Mouse (Mus musculus) stomach, postnatal 0 days (tissue): ENCODE results near the gene Kcnab3. TPM values are rescaled to one million over a fixed set of nuclear protein-coding genes. Genes with fewer than 3 reads are reported as not detected.

Source experiments
- ATAC-seq: fragments of 200-750 bp; cut with Nextera tagmentation; 2 replicates; pipeline ENCODE4 v1.8.0; 2017; ENCODE audit not compliant: low FRiP score, low TSS enrichment
- DNase-seq: peaks from one replicate; pipeline ENCODE4 v3.0.0-alpha.2; 2016; ENCODE audit warnings: low spot score
- H3K27ac ChIP-seq: fragments of 300-500 bp; sonication (generic); replicated peaks from 2 replicates; pipeline ENCODE4 v1.5.1; 2014; ENCODE audit warnings: mild to moderate bottlenecking, control low read depth
- H3K27me3 ChIP-seq: fragments of 300-500 bp; sonication (generic); 2 replicates; pipeline ENCODE4 v1.6.1; 2014; ENCODE audit warnings: low read length; ENCODE audit not compliant: control insufficient read depth, insufficient read depth
- H3K36me3 ChIP-seq: fragments of 300-500 bp; sonication (generic); 2 replicates; pipeline ENCODE4 v1.6.1; 2014; ENCODE audit warnings: low read length, mixed read lengths; ENCODE audit not compliant: control insufficient read depth, insufficient read depth
- H3K4me1 ChIP-seq: fragments of 300-500 bp; sonication (generic); replicated peaks from 2 replicates; pipeline ENCODE4 v1.6.1; 2014; ENCODE audit warnings: antibody characterized with exemption; ENCODE audit not compliant: control insufficient read depth, insufficient read depth
- H3K4me2 ChIP-seq: fragments of 300-500 bp; sonication (generic); replicated peaks from 2 replicates; pipeline ENCODE4 v1.6.1; 2014; ENCODE audit warnings: low read depth, mild to moderate bottlenecking, control low read depth, moderate library complexity
- H3K4me3 ChIP-seq: fragments of 300-500 bp; sonication (generic); 2 replicates; pipeline ENCODE4 v1.5.1; 2014; ENCODE audit warnings: low read depth, low read length, control low read depth
- H3K9ac ChIP-seq: fragments of 300-500 bp; sonication (generic); 2 replicates; pipeline ENCODE4 v1.6.1; 2014; ENCODE audit warnings: mild to moderate bottlenecking, low read length, control low read depth, mixed read lengths
- H3K9me3 ChIP-seq: fragments of 300-500 bp; sonication (generic); 2 replicates; pipeline ENCODE4 v1.6.1; 2016; ENCODE audit warnings: low read length; ENCODE audit not compliant: control insufficient read depth
- CTCF ChIP-seq: IDR thresholded peaks from 2 replicates; pipeline ENCODE4 v1.5.1; 2016; ENCODE audit warnings: antibody characterized with exemption, low read depth, mild to moderate bottlenecking, moderate library complexity
- EP300 ChIP-seq: optimal IDR thresholded peaks from 2 replicates; pipeline ENCODE3; 2016; ENCODE audit warnings: antibody characterized with exemption
- WGBS: fragments of 180-500 bp; shearing (Covaris S2); extraction: QIAGEN DNeasy Blood & Tissue Kit; methylation state at CpG from one replicate; pipeline ENCODE4 v1.1.7; 2014; 5-methylcytosine and 5-hydroxymethylcytosine counted together
- polyA plus RNA-seq: library from polyadenylated mRNA; unstranded; fragments of >200 nt; fragmentation: Nextera tagmentation; extraction: Ambion mirVana; gene quantifications from 2 replicates; pipeline ENCODE4 v1.2.1, GENCODE M21; 2015

The Kcnab3 gene
- polyA plus RNA-seq, 1 experiment from 2014 or later, result 0.87 TPM

DNA sequence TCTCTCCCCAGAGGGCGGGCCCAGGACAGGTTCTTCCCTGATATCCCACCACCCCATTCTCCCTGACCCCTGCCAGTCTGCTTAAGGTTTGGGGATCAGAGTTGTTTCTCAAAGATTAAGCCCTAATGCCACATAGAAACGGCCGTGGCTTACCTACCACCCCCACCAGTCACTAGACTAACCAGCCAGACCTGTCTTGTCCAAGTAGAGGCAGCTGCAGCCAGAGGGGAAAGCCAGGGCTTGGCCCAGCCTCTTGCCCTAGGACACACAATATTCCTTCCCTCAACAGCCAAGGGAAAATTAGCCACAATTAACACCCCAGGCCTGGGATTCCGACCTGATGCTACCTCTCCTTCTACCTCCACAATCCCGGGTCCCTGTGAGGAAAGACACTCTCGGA lies 39.7 kb downstream of the Kcnab3 start:
- Histone ChIP-seq H3K27ac (peak overlapping the region; percentile 100), H3K4me2 (peak overlapping the region; percentile 96), H3K9ac (peak overlapping the region; percentile 68), H3K27me3 (no peaks in the 10 kb centered on the region), H3K36me3 (peaks cover 13% of the 10 kb centered on the region), H3K9me3 (no peaks in the 10 kb centered on the region), H3K4me3 (peak overlapping the region; percentile 32), H3K4me1 (peaks cover 22% of the 10 kb centered on the region)
- WGBS, result 15% methylated on average over 6 of the region's 6 CpGs
- TF ChIP-seq CTCF (no peak), EP300 (no peak)
- ATAC-seq (peak; percentile 38), DNase-seq (peak; percentile 76)

DNA sequence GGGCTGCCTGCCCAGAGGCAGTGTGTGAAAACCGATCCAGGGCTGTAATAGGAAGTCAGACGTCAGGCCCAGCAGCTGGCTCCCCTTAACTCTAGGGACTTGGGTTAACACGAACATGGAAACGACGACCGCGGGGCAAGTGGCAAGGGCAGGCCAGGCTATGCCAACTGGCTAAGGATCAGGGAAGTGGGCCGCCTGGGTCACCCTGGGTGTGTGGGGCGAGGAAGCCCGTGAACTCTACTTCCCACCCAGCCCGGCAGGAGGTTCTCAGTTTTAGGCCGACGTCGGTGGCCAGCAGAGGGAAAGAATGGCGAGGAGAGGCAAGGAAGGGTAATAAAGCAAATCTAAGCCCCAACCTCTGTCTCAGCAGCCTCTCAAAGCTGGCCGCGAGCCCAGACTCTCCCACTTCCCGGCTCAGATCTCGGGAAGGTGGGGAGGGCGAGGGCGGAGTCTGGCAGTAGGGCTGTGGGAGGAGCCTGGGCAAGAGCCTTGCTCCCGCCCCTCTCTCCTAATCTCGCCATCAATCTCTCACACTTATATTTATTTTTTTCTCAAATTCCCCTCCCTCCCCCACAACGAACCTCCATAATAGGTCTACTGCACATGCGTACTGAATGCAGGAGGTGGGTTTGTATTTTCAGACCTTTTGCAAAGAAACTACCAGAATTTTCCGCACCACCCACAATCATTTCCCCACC lies 40.2 kb downstream of the Kcnab3 start:
- peaks cover 10% of the 10 kb centered on the region for H3K36me3 ChIP-seq
- H3K27me3 ChIP-seq, result no peaks in the 10 kb centered on the region
- H3K4me3 ChIP-seq, result peak overlapping the region; percentile 98
- DNase-seq, result peak; percentile 98
- peak overlapping the region; percentile 100 for H3K27ac ChIP-seq
- H3K4me1 ChIP-seq, result peaks cover 22% of the 10 kb centered on the region
- under 1% methylated on average over 25 of the region's 26 CpGs for WGBS
- TF ChIP-seq EP300, result no peak
- TF ChIP-seq CTCF, result peak; percentile 45
- peak overlapping the region; percentile 99 for H3K9ac ChIP-seq
- no peaks in the 10 kb centered on the region for H3K9me3 ChIP-seq
- peak; percentile 83 for ATAC-seq
- H3K4me2 ChIP-seq, result peak overlapping the region; percentile 96

- no peak for DNase-seq
Measured at GRCm38 (mm10) chr11:69366855-69367615, 41.0 kb downstream of the Kcnab3 start.

GRCm38 (mm10) chr11:69367616-69368355 lies 41.7 kb downstream of the Kcnab3 start:
- H3K27me3 ChIP-seq, result no peaks in the 10 kb centered on the region
- ATAC-seq, result no peak
- peak overlapping the region; percentile 98 for H3K4me3 ChIP-seq
- H3K9ac ChIP-seq, result peak overlapping the region; percentile 99
- TF ChIP-seq CTCF (no peak), EP300 (no peak)
- H3K36me3 ChIP-seq, result 0 out of 2 replicates have a peak, but pooled peaks cover 2% of the 10 kb centered on the region
- peak overlapping the region; percentile 100 for H3K27ac ChIP-seq
- H3K9me3 ChIP-seq, result no peaks in the 10 kb centered on the region
- H3K4me2 ChIP-seq, result peak overlapping the region; percentile 96
- DNase-seq, result peak; percentile 45
- under 1% methylated on average over 22 of the region's 22 CpGs for WGBS
- peaks cover 25% of the 10 kb centered on the region for H3K4me1 ChIP-seq

More at GRCm38 (mm10) chr11:69366855-69367615, 41.0 kb downstream of the Kcnab3 start:
- H3K4me1 ChIP-seq, result peaks cover 25% of the 10 kb centered on the region
- no peaks in the 10 kb centered on the region for H3K27me3 ChIP-seq
- WGBS, result under 1% methylated on average over 22 of the region's 22 CpGs
- TF ChIP-seq EP300 (peak; percentile 45), CTCF (peak; percentile 7; the same call in 1 of the 2 replicates)
- peak overlapping the region; percentile 100 for H3K27ac ChIP-seq
- H3K4me2 ChIP-seq, result peak overlapping the region; percentile 96
- H3K36me3 ChIP-seq, result 0 out of 2 replicates have a peak, but pooled peaks cover 3% of the 10 kb centered on the region
- peak overlapping the region; percentile 99 for H3K9ac ChIP-seq
- peak overlapping the region; percentile 98 for H3K4me3 ChIP-seq
- ATAC-seq, result no peak; the same call in 1 of the 2 replicates
- H3K9me3 ChIP-seq, result no peaks in the 10 kb centered on the region

DNA sequence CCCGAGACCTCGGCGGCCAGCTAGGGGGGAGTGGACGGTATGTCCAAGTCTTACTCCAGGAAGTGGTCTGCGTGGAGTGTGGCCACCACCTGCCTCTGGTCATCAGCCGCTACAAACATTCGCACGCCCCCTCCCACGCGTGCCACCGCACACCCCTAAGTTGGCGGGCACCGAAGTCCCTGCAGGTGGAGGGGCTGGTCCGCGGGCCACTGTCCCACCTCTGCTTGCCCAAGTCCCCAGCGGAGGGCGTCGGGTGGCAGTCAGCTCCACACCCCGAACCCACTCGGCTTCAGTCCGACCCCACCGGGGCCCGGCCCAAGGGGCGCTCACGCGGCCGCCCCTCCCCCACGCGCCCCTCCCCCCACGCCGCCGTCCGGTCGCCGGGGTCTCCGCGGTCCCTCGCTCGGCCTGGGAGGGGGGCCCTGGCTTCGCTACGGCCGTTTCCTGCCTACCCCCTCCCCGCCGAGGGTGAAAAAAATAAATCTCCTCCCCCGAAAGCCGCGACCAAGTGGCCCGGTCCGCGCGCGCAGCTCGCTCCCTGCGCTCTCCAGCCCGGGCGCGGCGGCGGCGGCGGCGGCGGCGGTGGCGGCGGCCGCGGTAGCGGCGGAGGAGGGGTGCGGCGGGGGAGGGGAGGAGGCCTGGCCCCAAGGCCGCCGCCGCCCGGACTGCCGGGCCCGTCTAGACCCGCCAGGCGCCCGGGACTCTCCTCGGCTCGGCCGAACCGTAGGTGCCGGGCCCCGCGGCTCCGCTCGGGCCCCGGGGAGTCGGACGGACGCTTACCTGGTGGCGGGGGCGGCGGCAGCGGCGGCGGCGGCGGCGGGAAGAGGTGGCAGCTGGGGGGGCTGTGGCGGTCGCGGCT lies 42.5 kb downstream of the Kcnab3 start:
- DNase-seq (peak; percentile 76), ATAC-seq (no peak; the same call in 1 of the 2 replicates)
- H3K27ac ChIP-seq, result peak overlapping the region; percentile 100
- H3K4me3 ChIP-seq, result peak overlapping the region; percentile 98
- H3K9ac ChIP-seq, result peak overlapping the region; percentile 99
- no peak for TF ChIP-seq EP300
- 0 out of 2 replicates have a peak, but pooled peaks have one; percentile 1 for TF ChIP-seq CTCF
- H3K9me3 ChIP-seq, result no peaks in the 10 kb centered on the region
- H3K4me2 ChIP-seq, result peak overlapping the region; percentile 96
- H3K27me3 ChIP-seq, result no peaks in the 10 kb centered on the region
- peaks cover 25% of the 10 kb centered on the region for H3K4me1 ChIP-seq
- WGBS, result 1% methylated on average over 37 of the region's 106 CpGs
- H3K36me3 ChIP-seq, result 0 out of 2 replicates have a peak, but pooled peaks cover under 1% of the 10 kb centered on the region
